Mouse (Mus musculus): Measurements from ENCODE around the gene Psmd9. TPM values are rescaled to one million over a fixed set of nuclear protein-coding genes. Genes with fewer than 3 reads are reported as not detected.

The Psmd9 gene
- polyA plus RNA-seq, 1 experiment from 2014 or later: 79.1 TPM

GRCm38 (mm10) chr5:123281336-123282136 is 112.3 kb downstream of the Psmd9 start:
- 0 out of 2 replicates have a peak, but pooled peaks cover 2% of the 10 kb centered on the region for H3K9me3 ChIP-seq
- H3K27me3 ChIP-seq (replicated peaks; ENCODE audit: low read depth, poor library complexity, severe bottlenecking): no peaks in the 10 kb centered on the region
- H3K4me3 ChIP-seq: no peak overlapping the region
- H3K27ac ChIP-seq (replicated peaks): no peak overlapping the region
- H3K36me3 ChIP-seq (replicated peaks): no peaks in the 10 kb centered on the region
- 0 out of 2 replicates have a peak, but pooled peaks cover 2% of the 10 kb centered on the region for H3K4me1 ChIP-seq
- DNase-seq (ENCODE audit: low spot score): no peak
- 83% methylated on average over 9 of the region's 9 CpGs for WGBS

GRCm38 (mm10) chr5:123285174-123285573 is 116.0 kb downstream of the Psmd9 start:
- 42% methylated on average over 8 of the region's 8 CpGs for WGBS
- H3K4me3 ChIP-seq: no peak overlapping the region
- H3K27ac ChIP-seq (replicated peaks): no peak overlapping the region
- H3K4me1 ChIP-seq: no peaks in the 10 kb centered on the region
- H3K27me3 ChIP-seq (replicated peaks; ENCODE audit: low read depth, poor library complexity, severe bottlenecking): no peaks in the 10 kb centered on the region
- DNase-seq (ENCODE audit: low spot score): no peak
- no peaks in the 10 kb centered on the region for H3K36me3 ChIP-seq (replicated peaks)
- peaks cover 14% of the 10 kb centered on the region; the same call in 1 of the 2 replicates for H3K9me3 ChIP-seq

GRCm38 (mm10) chr5:123288079-123288478 is 118.9 kb downstream of the Psmd9 start:
- no peak for DNase-seq (ENCODE audit: low spot score)
- Histone ChIP-seq H3K36me3 (replicated peaks) (no peaks in the 10 kb centered on the region), H3K27ac (replicated peaks) (no peak overlapping the region), H3K4me3 (no peak overlapping the region), H3K27me3 (replicated peaks; ENCODE audit: low read depth, poor library complexity, severe bottlenecking) (no peaks in the 10 kb centered on the region), H3K9me3 (peaks cover 14% of the 10 kb centered on the region; the same call in 1 of the 2 replicates), H3K4me1 (0 out of 2 replicates have a peak, but pooled peaks cover 2% of the 10 kb centered on the region)
- WGBS: 82% methylated on average over 5 of the region's 5 CpGs

GRCm38 (mm10) chr5:123294653-123295052 is 125.4 kb downstream of the Psmd9 start:
- no peak for DNase-seq (ENCODE audit: low spot score)
- H3K27ac ChIP-seq (replicated peaks): no peak overlapping the region
- H3K4me1 ChIP-seq: peaks cover 15% of the 10 kb centered on the region
- no peak overlapping the region for H3K4me3 ChIP-seq
- WGBS: 94% methylated on average over 9 of the region's 9 CpGs
- H3K27me3 ChIP-seq (replicated peaks; ENCODE audit: low read depth, poor library complexity, severe bottlenecking): 0 out of 2 replicates have a peak, but pooled peaks cover 6% of the 10 kb centered on the region
- H3K9me3 ChIP-seq: no peaks in the 10 kb centered on the region
- H3K36me3 ChIP-seq (replicated peaks): no peaks in the 10 kb centered on the region

GRCm38 (mm10) chr5:123296224-123296806 is 127.1 kb downstream of the Psmd9 start:
- 67% methylated on average over 12 of the region's 12 CpGs for WGBS
- H3K27ac ChIP-seq (replicated peaks): no peak overlapping the region
- DNase-seq (ENCODE audit: low spot score): no peak
- H3K4me3 ChIP-seq: no peak overlapping the region
- peaks cover 30% of the 10 kb centered on the region for H3K4me1 ChIP-seq
- H3K36me3 ChIP-seq (replicated peaks): no peaks in the 10 kb centered on the region
- no peaks in the 10 kb centered on the region for H3K9me3 ChIP-seq
- H3K27me3 ChIP-seq (replicated peaks; ENCODE audit: low read depth, poor library complexity, severe bottlenecking): 0 out of 2 replicates have a peak, but pooled peaks cover 12% of the 10 kb centered on the region

GRCm38 (mm10) chr5:123296972-123297754 is 128.0 kb downstream of the Psmd9 start:
- WGBS: 61% methylated on average over 23 of the region's 23 CpGs
- peak; percentile 32 for DNase-seq (ENCODE audit: low spot score)
- H3K36me3 ChIP-seq (replicated peaks): no peaks in the 10 kb centered on the region
- H3K4me3 ChIP-seq: no peak overlapping the region
- H3K4me1 ChIP-seq: peaks cover 33% of the 10 kb centered on the region
- H3K9me3 ChIP-seq: no peaks in the 10 kb centered on the region
- H3K27me3 ChIP-seq (replicated peaks; ENCODE audit: low read depth, poor library complexity, severe bottlenecking): 0 out of 2 replicates have a peak, but pooled peaks cover 12% of the 10 kb centered on the region
- no peak overlapping the region for H3K27ac ChIP-seq (replicated peaks)

- H3K4me1 ChIP-seq: peaks cover 39% of the 10 kb centered on the region
- H3K27me3 ChIP-seq (replicated peaks; ENCODE audit: low read depth, poor library complexity, severe bottlenecking): 0 out of 2 replicates have a peak, but pooled peaks cover 12% of the 10 kb centered on the region
- no peak overlapping the region for H3K27ac ChIP-seq (replicated peaks)
- H3K9me3 ChIP-seq: no peaks in the 10 kb centered on the region
- H3K4me3 ChIP-seq: no peak overlapping the region
- WGBS: 80% methylated on average over 7 of the region's 7 CpGs
- no peaks in the 10 kb centered on the region for H3K36me3 ChIP-seq (replicated peaks)
- DNase-seq (ENCODE audit: low spot score): no peak
Observed at GRCm38 (mm10) chr5:123297830-123298229, 128.6 kb downstream of the Psmd9 start.

GRCm38 (mm10) chr5:123298526-123298925 is 129.3 kb downstream of the Psmd9 start:
- DNase-seq (ENCODE audit: low spot score): no peak
- 0 out of 2 replicates have a peak, but pooled peaks cover 12% of the 10 kb centered on the region for H3K27me3 ChIP-seq (replicated peaks; ENCODE audit: low read depth, poor library complexity, severe bottlenecking)
- WGBS: 91% methylated on average over 6 of the region's 6 CpGs
- H3K36me3 ChIP-seq (replicated peaks): no peaks in the 10 kb centered on the region
- H3K4me3 ChIP-seq: no peak overlapping the region
- no peaks in the 10 kb centered on the region for H3K9me3 ChIP-seq
- peaks cover 41% of the 10 kb centered on the region for H3K4me1 ChIP-seq
- no peak overlapping the region for H3K27ac ChIP-seq (replicated peaks)

Other genes with a start within 250 kb of the Psmd9 start
- 88.1 and 92.1 TPM in 2 replicates for gene Kdm2b, start 179.6 kb upstream of the Psmd9 start, polyA plus RNA-seq (2016; fragmentation: Nextera tagmentation; extraction: Ambion mirVana)
- 8.4 and 8.7 TPM in 2 replicates for gene Orai1, start 154.3 kb upstream of the Psmd9 start, polyA plus RNA-seq (2016; fragmentation: Nextera tagmentation; extraction: Ambion mirVana)
- not detected in 2 replicates for gene Morn3, start 122.4 kb upstream of the Psmd9 start, polyA plus RNA-seq (2016; fragmentation: Nextera tagmentation; extraction: Ambion mirVana)
- 11.3 and 11.9 TPM in 2 replicates for gene Tmem120b, start 101.0 kb upstream of the Psmd9 start, polyA plus RNA-seq (2016; fragmentation: Nextera tagmentation; extraction: Ambion mirVana)
- gene Rhof, start 36.7 kb upstream of the Psmd9 start, polyA plus RNA-seq (2016; fragmentation: Nextera tagmentation; extraction: Ambion mirVana): 1.2 and 2.2 TPM in 2 replicates
- gene Setd1b, start 27.2 kb upstream of the Psmd9 start, polyA plus RNA-seq (2016; fragmentation: Nextera tagmentation; extraction: Ambion mirVana): 8.1 TPM in 2 replicates
- not detected in 2 replicates for gene Hpd, start 13.3 kb downstream of the Psmd9 start, polyA plus RNA-seq (2016; fragmentation: Nextera tagmentation; extraction: Ambion mirVana)
- gene Wdr66, start 82.7 kb downstream of the Psmd9 start, polyA plus RNA-seq (2016; fragmentation: Nextera tagmentation; extraction: Ambion mirVana): 4.3 and 4.5 TPM in 2 replicates
- 41.7 and 42.8 TPM in 2 replicates for gene Bcl7a, start 174.4 kb downstream of the Psmd9 start, polyA plus RNA-seq (2016; fragmentation: Nextera tagmentation; extraction: Ambion mirVana)
- gene Mlxip, start 225.4 kb downstream of the Psmd9 start, polyA plus RNA-seq (2016; fragmentation: Nextera tagmentation; extraction: Ambion mirVana): 18.6 and 20.8 TPM in 2 replicates

Data from embryonic facial prominence, embryonic 10.5 days (tissue).